Mouse (Mus musculus): ENCODE measurements around the gene Map4k2.

The Map4k2 gene

DNA sequence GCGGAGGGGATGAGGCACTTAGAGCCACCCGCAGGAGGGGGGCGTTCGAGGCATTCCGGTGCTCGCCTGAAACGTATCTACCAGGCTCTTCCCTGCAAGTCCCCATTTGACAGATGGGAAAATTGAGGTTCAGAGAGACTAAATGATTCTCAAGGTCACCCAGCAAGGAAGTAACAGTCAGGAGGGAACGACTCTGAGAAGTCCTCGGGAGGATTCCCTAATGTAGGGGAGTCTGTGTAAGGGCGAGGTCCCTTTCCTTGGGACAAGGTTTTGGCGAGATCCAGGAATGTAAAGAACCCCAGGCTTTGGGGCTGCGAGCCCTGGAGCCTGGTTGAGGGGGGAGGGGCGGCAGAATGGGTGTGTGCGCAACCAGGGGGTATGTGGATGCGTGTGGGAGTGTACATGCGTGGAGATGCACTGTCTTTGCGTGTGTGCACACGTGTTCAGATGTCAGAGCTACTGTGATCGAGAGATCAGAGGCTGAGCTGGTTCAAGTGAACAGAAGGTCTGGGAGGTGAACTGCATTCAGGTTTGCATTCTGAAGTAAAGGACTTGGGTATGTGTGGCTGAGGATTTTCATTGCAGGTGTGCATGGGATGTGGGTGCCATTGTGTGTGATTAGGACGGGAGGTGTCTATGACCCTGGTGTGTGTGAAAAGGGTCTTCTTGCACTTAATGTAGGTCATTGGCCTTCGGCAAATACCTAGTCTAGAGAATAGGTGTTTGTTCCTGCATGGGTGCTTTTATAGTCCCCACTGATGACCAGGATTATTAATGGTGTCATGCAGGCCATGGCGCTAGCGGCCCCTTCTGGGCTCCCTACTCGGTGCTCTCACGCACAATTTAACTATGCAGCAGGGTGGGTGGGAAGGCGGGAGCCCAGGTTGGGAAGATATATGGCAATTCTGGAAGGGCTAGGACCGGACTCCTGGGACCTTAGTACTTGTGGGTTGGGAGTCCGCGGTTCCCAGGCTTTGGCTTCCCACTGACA is 59.5 kb downstream of the Map4k2 start:
- DNase-seq (ENCODE audit: low spot score in 2 of 2): no peak

GRCm38 (mm10) chr19:6401131-6401815 is 60.3 kb downstream of the Map4k2 start:
- DNase-seq (ENCODE audit: low spot score in 2 of 2): peak; percentile 74 to 85

DNA sequence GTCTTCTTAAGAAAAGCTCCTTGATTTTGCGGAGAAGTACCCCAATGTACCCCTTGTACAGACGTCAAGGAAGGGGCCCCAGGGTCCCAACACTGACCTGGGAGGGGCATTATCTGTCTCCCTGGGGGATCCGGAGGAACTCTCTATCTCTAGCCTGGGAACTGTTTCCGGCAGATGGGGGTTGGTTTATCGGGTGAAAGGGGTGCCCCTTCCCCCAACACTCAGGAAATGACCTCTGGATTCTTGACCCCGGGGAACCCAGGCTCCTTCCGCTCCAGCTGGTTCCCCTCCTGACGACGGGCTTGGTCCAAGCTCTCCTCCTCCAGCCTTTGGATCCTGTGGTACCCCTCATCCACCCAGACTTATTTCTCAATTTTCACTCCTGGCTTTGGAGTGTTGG is 61.0 kb downstream of the Map4k2 start:
- DNase-seq (ENCODE audit: low spot score in 2 of 2): no peak

- no peak for DNase-seq (ENCODE audit: low spot score in 2 of 2)
These were observed 62.9 kb downstream of the Map4k2 start for GRCm38 (mm10) chr19:6403869-6404268.

All from spleen, postnatal 14 days (tissue).